Mouse (Mus musculus) heart, embryonic 11.5 days (tissue): ENCODE data around the gene Col4a1. TPM values are rescaled to one million over a fixed set of nuclear protein-coding genes. Genes with fewer than 3 reads are reported as not detected.

ENCODE experiments used
- ATAC-seq: fragments of 200-750 bp; cut with Nextera tagmentation; replicated peaks from 2 replicates; pipeline ENCODE4 v1.8.0; 2017; ENCODE audit warnings: moderate library complexity; ENCODE audit not compliant: insufficient number of reproducible peaks, low FRiP score, low TSS enrichment
- H3K27ac ChIP-seq: fragments of 300-500 bp; sonication (generic); 2 replicates; pipeline ENCODE4 v1.5.1; 2014; ENCODE audit warnings: mild to moderate bottlenecking, low read depth, low read length
- H3K27me3 ChIP-seq: fragments of 300-500 bp; sonication (generic); 2 replicates; pipeline ENCODE4 v1.6.1; 2014; ENCODE audit warnings: mild to moderate bottlenecking, low read length, mixed read lengths; ENCODE audit not compliant: control insufficient read depth, insufficient read depth
- H3K36me3 ChIP-seq: fragments of 300-500 bp; sonication (generic); 2 replicates; pipeline ENCODE4 v1.6.1; 2014; ENCODE audit warnings: mild to moderate bottlenecking, low read length, moderate library complexity, mixed read lengths; ENCODE audit not compliant: control insufficient read depth, insufficient read depth
- H3K4me1 ChIP-seq: fragments of 300-500 bp; sonication (generic); 2 replicates; pipeline ENCODE4 v1.6.1; 2014; ENCODE audit warnings: low read length; ENCODE audit not compliant: control insufficient read depth, insufficient read depth
- H3K4me2 ChIP-seq: fragments of 300-500 bp; sonication (generic); 2 replicates; pipeline ENCODE4 v1.6.1; 2014; ENCODE audit warnings: mild to moderate bottlenecking, moderate library complexity
- H3K4me3 ChIP-seq: fragments of 300-500 bp; sonication (generic); 2 replicates; pipeline ENCODE4 v1.5.1; 2014; ENCODE audit warnings: low read depth, low read length
- H3K9ac ChIP-seq: fragments of 300-500 bp; sonication (generic); 2 replicates; pipeline ENCODE4 v1.6.1; 2014; ENCODE audit warnings: mild to moderate bottlenecking, low read depth, low read length, moderate library complexity
- H3K9me3 ChIP-seq: fragments of 300-500 bp; sonication (generic); replicated peaks from 2 replicates; pipeline ENCODE4 v1.6.1; 2016; ENCODE audit warnings: low read length; ENCODE audit not compliant: control insufficient read depth
- WGBS: fragments of 180-500 bp; shearing (Covaris S2); extraction: QIAGEN DNeasy Blood & Tissue Kit; methylation state at CpG from one replicate; pipeline ENCODE4 v1.1.7; 2014; ENCODE audit not compliant: insufficient replicate concordance; 5-methylcytosine and 5-hydroxymethylcytosine counted together
- polyA plus RNA-seq: library from polyadenylated mRNA; unstranded; fragments of >200 nt; fragmentation: Nextera tagmentation; extraction: Ambion mirVana; gene quantifications from 2 replicates; pipeline ENCODE4 v1.2.1, GENCODE M21; 2014

Col4a1 gene
- polyA plus RNA-seq, 1 experiment from 2014 or later, result 150 TPM

DNA sequence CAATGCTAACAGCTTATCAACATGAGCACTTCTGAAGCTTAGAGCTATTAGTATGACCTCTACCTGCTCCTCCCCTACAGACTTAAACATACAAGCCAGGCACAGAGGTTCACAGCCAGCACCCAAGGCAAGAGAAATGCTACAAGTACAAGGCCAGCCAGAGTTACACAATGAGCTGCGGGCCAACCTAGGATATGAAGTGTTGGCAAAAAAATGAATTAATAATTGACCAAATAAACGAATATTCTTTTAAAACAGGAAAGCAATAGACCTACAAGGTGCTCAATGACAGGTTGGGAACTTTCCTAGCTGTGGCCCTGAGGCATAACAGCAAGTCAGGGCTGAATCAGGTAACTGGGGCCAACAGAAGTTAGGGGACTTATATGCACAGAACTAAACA lies 58.1 kb downstream of the Col4a1 start:
- Histone ChIP-seq H3K9me3 (no peaks in the 10 kb centered on the region), H3K27me3 (no peaks in the 10 kb centered on the region), H3K36me3 (no peaks in the 10 kb centered on the region), H3K9ac (no peak overlapping the region), H3K4me1 (peaks cover 63% of the 10 kb centered on the region), H3K4me2 (no peak overlapping the region), H3K4me3 (no peak overlapping the region), H3K27ac (peak overlapping the region; percentile 35; the same call in 1 of the 2 replicates)
- no peak for ATAC-seq
- 71% methylated on average over 2 of the region's 2 CpGs for WGBS

DNA sequence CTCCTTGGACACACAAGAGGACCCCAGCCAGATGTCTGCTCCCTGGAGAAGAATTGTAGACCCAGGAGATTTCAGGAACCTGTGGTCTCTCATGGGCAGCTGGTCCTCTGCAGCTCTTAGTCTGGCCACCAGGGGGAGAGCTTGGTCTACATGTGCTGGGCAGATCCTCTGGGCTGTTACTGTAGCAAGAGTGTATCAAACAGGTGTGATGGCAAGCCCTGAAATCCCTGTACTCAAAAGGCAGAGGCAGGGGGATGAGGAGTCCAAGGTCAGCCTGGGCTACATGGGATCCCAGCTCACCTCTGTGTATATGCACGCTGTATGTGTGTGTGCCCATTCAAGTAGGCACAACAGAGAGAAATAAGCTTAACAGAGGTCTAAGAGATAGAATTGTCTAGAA lies 59.1 kb downstream of the Col4a1 start:
- ATAC-seq, result no peak
- no peak overlapping the region for H3K4me2 ChIP-seq
- H3K36me3 ChIP-seq, result no peaks in the 10 kb centered on the region
- H3K27ac ChIP-seq, result peak overlapping the region; percentile 79; the same call in 1 of the 2 replicates
- peaks cover 61% of the 10 kb centered on the region for H3K4me1 ChIP-seq
- no peaks in the 10 kb centered on the region for H3K27me3 ChIP-seq
- no peaks in the 10 kb centered on the region for H3K9me3 ChIP-seq
- no peak overlapping the region for H3K9ac ChIP-seq
- WGBS, result 49% methylated on average over 1 of the region's 1 CpGs
- H3K4me3 ChIP-seq, result no peak overlapping the region

- Histone ChIP-seq H3K27ac (peak overlapping the region; percentile 79), H3K4me2 (no peak overlapping the region), H3K4me3 (no peak overlapping the region), H3K9ac (no peak overlapping the region), H3K36me3 (no peaks in the 10 kb centered on the region), H3K27me3 (no peaks in the 10 kb centered on the region), H3K4me1 (peaks cover 60% of the 10 kb centered on the region), H3K9me3 (no peaks in the 10 kb centered on the region)
- 75% methylated on average over 10 of the region's 10 CpGs for whole genome bisulfite sequencing
- no peak for ATAC-seq
Measured at GRCm38 (mm10) chr8:11253041-11253440, 59.6 kb downstream of the Col4a1 start.

GRCm38 (mm10) chr8:11252235-11252774 lies 60.3 kb downstream of the Col4a1 start:
- peak overlapping the region; percentile 79 for H3K27ac ChIP-seq
- H3K4me2 ChIP-seq, result peak overlapping the region; percentile 6; the same call in 1 of the 2 replicates
- WGBS, result 24% methylated on average over 7 of the region's 7 CpGs
- no peaks in the 10 kb centered on the region for H3K27me3 ChIP-seq
- H3K4me1 ChIP-seq, result peaks cover 52% of the 10 kb centered on the region
- peak; percentile 65 for ATAC-seq
- H3K9me3 ChIP-seq, result no peaks in the 10 kb centered on the region
- no peaks in the 10 kb centered on the region for H3K36me3 ChIP-seq
- H3K4me3 ChIP-seq, result no peak overlapping the region
- no peak overlapping the region for H3K9ac ChIP-seq

DNA sequence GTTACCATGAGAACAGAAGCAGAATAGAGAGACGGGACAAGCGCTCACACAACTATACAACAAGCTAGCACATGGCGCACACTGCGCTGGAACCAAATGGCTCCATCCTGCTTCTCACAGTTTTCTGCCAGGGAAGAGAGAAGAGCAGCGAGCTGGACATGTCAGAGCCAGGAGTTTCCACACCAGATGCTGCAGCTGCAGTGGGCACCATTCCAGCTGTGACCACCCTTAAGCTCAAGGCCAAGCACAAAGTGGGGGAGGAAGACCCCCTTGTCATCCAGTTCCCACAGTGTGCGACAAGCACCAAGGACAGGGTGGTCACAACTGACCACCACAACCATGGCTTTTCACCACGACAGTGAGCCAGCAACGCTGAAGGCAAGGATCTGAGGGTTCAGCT lies 62.5 kb downstream of the Col4a1 start:
- no peaks in the 10 kb centered on the region for H3K9me3 ChIP-seq
- H3K27ac ChIP-seq, result 0 out of 2 replicates have a peak overlapping the region, but pooled peaks have one; percentile 35
- H3K4me1 ChIP-seq, result peaks cover 48% of the 10 kb centered on the region
- H3K36me3 ChIP-seq, result no peaks in the 10 kb centered on the region
- H3K4me2 ChIP-seq, result no peak overlapping the region
- H3K9ac ChIP-seq, result no peak overlapping the region
- H3K27me3 ChIP-seq, result no peaks in the 10 kb centered on the region
- ATAC-seq, result no peak
- WGBS, result 76% methylated on average over 8 of the region's 8 CpGs
- H3K4me3 ChIP-seq, result no peak overlapping the region

DNA sequence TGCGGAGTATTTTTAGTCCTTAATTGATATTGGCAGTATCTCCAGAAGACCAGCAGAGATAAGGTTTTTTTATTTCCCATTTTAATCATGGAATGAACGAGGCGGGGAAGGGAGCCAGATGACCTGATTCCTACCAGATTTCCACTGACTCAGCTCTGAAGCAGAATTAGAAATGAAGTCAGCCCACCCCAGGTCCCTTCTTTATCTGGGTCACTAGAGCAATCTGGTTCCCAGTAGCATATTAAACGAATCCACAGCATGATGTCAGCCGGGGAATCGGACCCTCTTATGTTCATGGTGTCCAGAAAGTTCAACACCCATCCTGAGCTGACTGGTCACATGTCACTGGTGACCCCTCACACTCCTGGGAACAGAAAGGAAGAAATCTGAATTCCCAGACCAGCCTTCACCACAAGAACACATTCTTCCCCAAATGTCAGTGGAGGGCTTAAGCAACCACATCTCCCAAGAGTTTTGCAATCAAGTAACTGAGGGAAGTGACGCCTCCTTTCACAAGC lies 63.0 kb downstream of the Col4a1 start:
- Histone ChIP-seq H3K4me2 (no peak overlapping the region), H3K4me3 (no peak overlapping the region), H3K36me3 (peaks cover 1% of the 10 kb centered on the region; the same call in 1 of the 2 replicates), H3K9ac (no peak overlapping the region), H3K4me1 (peaks cover 44% of the 10 kb centered on the region), H3K27ac (peak overlapping the region; percentile 32; the same call in 1 of the 2 replicates), H3K9me3 (no peaks in the 10 kb centered on the region), H3K27me3 (no peaks in the 10 kb centered on the region)
- 49% methylated on average over 7 of the region's 7 CpGs for WGBS
- no peak for ATAC-seq

DNA sequence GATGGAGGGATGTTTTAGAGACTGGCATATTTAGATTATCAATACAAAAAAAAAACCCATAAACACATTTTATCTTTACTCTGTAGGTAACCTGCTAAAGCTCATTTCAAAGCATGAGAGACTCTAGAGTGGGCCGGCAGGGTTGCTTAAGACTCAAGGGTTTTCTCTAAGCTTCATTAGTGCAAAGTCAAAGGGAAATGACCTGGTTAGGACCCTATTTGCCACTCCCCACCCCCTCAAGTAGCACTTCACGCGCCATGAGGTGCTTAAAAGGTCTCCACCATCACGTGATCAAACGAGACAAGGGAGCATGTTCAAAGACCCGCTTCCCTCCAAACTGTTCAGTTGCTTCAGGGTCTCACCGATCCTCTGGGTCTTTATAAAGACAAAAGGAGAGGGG lies 63.9 kb downstream of the Col4a1 start:
- no peak overlapping the region for H3K4me3 ChIP-seq
- peaks cover 9% of the 10 kb centered on the region; the same call in 1 of the 2 replicates for H3K36me3 ChIP-seq
- no peak overlapping the region for H3K27ac ChIP-seq
- no peaks in the 10 kb centered on the region for H3K27me3 ChIP-seq
- no peak for ATAC-seq
- no peak overlapping the region for H3K4me2 ChIP-seq
- no peaks in the 10 kb centered on the region for H3K9me3 ChIP-seq
- 38% methylated on average over 7 of the region's 7 CpGs for WGBS
- no peak overlapping the region for H3K9ac ChIP-seq
- peaks cover 41% of the 10 kb centered on the region for H3K4me1 ChIP-seq

- Histone ChIP-seq H3K4me3 (no peak overlapping the region), H3K4me1 (peaks cover 2% of the 10 kb centered on the region; the same call in 1 of the 2 replicates), H3K27me3 (no peaks in the 10 kb centered on the region), H3K36me3 (peaks cover 24% of the 10 kb centered on the region), H3K4me2 (no peak overlapping the region), H3K9me3 (no peaks in the 10 kb centered on the region), H3K27ac (no peak overlapping the region), H3K9ac (no peak overlapping the region)
- WGBS, result 65% methylated on average over 2 of the region's 2 CpGs
- ATAC-seq, result no peak
Measured at GRCm38 (mm10) chr8:11241488-11241887, 71.1 kb downstream of the Col4a1 start.

- no peaks in the 10 kb centered on the region for H3K27me3 ChIP-seq
- no peak for ATAC-seq
- H3K4me3 ChIP-seq, result no peak overlapping the region
- 74% methylated on average over 6 of the region's 6 CpGs for WGBS
- no peak overlapping the region for H3K27ac ChIP-seq
- no peak overlapping the region for H3K4me2 ChIP-seq
- H3K36me3 ChIP-seq, result peaks cover 12% of the 10 kb centered on the region
- H3K9ac ChIP-seq, result no peak overlapping the region
- peaks cover 7% of the 10 kb centered on the region for H3K4me1 ChIP-seq
- no peaks in the 10 kb centered on the region for H3K9me3 ChIP-seq
Measured at GRCm38 (mm10) chr8:11234879-11235210, 77.8 kb downstream of the Col4a1 start.
